Mouse (Mus musculus) small intestine, adult 2 months (tissue): ENCODE results near the gene Limd2.

ENCODE experiments used
- CTCF ChIP-seq: fragments of 200-500 bp; IDR thresholded peaks from 2 replicates; pipeline ENCODE4 v1.5.1; 2012; ENCODE audit warnings: low read depth, mild to moderate bottlenecking, control low read depth, inconsistent platforms, low read length, moderate library complexity, mixed read lengths; ENCODE audit not compliant: insufficient replicate concordance, insufficient read length; ENCODE audit errors: extremely low read depth
- POLR2A ChIP-seq: fragments of 200-500 bp; IDR thresholded peaks from 2 replicates; pipeline ENCODE4 v1.6.1; 2012; ENCODE audit warnings: low read depth, mild to moderate bottlenecking, control low read depth, inconsistent platforms, low read length, moderate library complexity

DNA sequence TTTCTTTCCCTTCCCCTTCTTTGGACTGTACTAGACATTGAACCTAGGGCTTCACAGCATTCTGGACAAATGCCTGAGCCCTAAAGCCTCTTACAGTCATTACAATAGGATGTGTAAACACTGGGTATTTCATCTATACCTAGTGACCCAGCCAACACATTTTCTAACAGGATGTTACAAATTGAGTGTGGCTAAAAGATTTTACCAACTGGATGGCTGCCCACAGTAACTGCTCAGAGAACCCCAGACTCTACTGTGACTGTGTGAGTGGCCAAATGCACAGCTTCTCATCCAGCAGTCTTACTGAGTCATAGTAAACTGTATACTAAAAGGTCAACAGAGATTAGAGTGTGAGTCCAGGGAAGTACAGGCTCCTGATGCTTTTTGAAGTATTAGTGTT is 34.7 kb upstream of the Limd2 start:
- TF ChIP-seq POLR2A (no peak), CTCF (no peak)
